Mouse (Mus musculus) natural killer cell, adult 2 months (primary cell): ENCODE data around the gene Zfp212.
"Not testable (repeated sequence)": the region's sequence is repeated elsewhere in the genome, so short reads cannot be mapped to it uniquely, and the experiment has no call there.

Source experiments
- DNase-seq, 2 experiments: peaks; one replicate each; pipeline ENCODE4 v3.0.0; 2022; ENCODE audit warnings: low spot score in 2 of 2

The Zfp212 gene

GRCm38 (mm10) chr6:47942461-47942860 lies 22.2 kb downstream of the Zfp212 start:
- no peak for DNase-seq

- DNase-seq, result peak; percentile 55 to 62
These were observed 22.9 kb downstream of the Zfp212 start for GRCm38 (mm10) chr6:47943021-47943691.

- DNase-seq, result no peak
These were observed 23.4 kb downstream of the Zfp212 start for GRCm38 (mm10) chr6:47943721-47944120.

- DNase-seq, result no peak
These were observed 27.1 kb downstream of the Zfp212 start for GRCm38 (mm10) chr6:47947388-47947787.

- DNase-seq, result peak; percentile 88 to 91
These were observed 33.0 kb downstream of the Zfp212 start, which contains the start of gene Zfp956 for GRCm38 (mm10) chr6:47953191-47953726. Zfp956 (plus strand) TSS chr6:47953390.

GRCm38 (mm10) chr6:47954425-47954824 lies 34.1 kb downstream of the Zfp212 start:
- DNase-seq, result no peak

- no peak for DNase-seq
These were observed 37.5 kb downstream of the Zfp212 start for GRCm38 (mm10) chr6:47957816-47958215.

- no peak for DNase-seq
These were observed 40.6 kb downstream of the Zfp212 start for GRCm38 (mm10) chr6:47960685-47961421.

- DNase-seq, result no peak
These were observed 42.8 kb downstream of the Zfp212 start for GRCm38 (mm10) chr6:47963051-47963450.

- DNase-seq, result not testable (repeated sequence)
These were observed 47.9 kb downstream of the Zfp212 start for GRCm38 (mm10) chr6:47968166-47968565.

- DNase-seq, result no peak
These were observed 54.3 kb downstream of the Zfp212 start for GRCm38 (mm10) chr6:47974599-47974998.

GRCm38 (mm10) chr6:47978897-47979368 lies 58.7 kb downstream of the Zfp212 start:
- DNase-seq, result peak; percentile 50 to 70
